In the genomic region with DNA sequence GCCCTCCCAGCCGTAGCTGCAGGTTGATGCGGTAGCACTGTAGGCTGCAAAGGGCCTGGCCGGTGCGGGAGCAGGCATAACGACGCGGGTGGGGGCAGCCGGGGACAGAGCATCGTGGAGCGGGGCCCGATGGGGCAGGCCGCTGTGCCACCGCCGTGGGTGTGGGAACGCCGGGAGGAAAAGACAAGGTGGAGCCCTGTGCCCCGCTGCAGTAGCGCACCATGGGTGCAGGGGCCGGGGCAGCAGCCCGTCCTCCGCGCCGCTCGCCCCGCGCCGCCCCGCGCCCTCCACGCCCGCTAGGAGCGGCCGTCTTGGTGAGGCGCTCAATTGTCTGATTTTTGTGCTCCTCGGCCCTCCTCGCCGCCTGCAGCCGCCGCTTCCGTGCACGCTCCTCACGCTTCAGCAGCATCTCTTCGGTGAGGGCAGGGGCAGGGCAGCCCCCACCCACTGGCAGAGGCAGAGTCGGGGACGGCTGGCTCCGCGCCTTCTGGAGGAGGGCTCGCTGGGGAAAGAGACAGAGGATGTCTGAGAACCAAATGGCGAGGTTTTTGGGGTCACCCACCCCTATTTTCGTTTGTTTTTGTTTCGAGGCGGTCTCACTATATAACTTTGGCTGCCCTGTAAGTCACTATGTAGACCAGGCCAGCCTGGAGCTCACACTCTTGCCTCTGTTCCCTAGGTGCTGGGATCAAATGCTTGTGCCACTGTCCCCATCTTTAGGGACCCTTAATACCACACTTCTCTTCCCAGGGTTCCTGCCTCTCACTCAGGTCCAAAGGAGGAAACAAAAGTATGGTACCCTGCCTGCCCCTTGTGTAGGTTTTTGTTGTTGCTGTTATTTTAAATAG, we compare ENCODE assay signal across 8 mouse cellular contexts. TPM values are rescaled to one million over a fixed set of nuclear protein-coding genes. Genes with fewer than 3 reads are reported as not detected.
DNase-seq lines count a peak whose midpoint lies in the region; ATAC-seq and TF ChIP-seq lines count a peak whose summit lies in the region.

No protein-coding gene starts in this region.

- TF ChIP-seq CTCF in testis, adult 2 months (IDR thresholded peaks at IDR 0.05; ENCODE audit: control insufficient read depth, insufficient read depth, insufficient replicate concordance, low read depth, low read length): no peak

- no peak for ATAC-seq in hindbrain, embryonic 13.5 days (ENCODE audit: low FRiP score)

- H3K9me3 ChIP-seq in hindbrain, embryonic 13.5 days: no peaks in the 10 kb centered on the region
- no peaks in the 10 kb centered on the region for H3K9me3 ChIP-seq in megakaryocyte, embryonic 14.5 days

- no peak for TF ChIP-seq POLR2A in testis, adult 2 months (IDR thresholded peaks at IDR 0.05; ENCODE audit: control insufficient read depth, low read depth, low read length)

- peak overlapping the region; percentile 90 for H3K4me2 ChIP-seq in hindbrain, embryonic 13.5 days

- intact Hi-C loops in gastrocnemius, postnatal 14 days (cut with DNase I; ENCODE audit: low total_unique reads): no loop called here
- intact Hi-C loops in gastrocnemius, postnatal 36 days (cut with DNase I): no loop called here

- peak overlapping the region; percentile 96 for H3K9ac ChIP-seq in hindbrain, embryonic 13.5 days

- DNase-seq in gastrocnemius, postnatal 14 days: peak; percentile 37
- DNase-seq in gastrocnemius, adult 8-10 months (ENCODE audit: low spot score in 2 of 2): no peak
- DNase-seq in testis, postnatal 14 days (ENCODE audit: low spot score): no peak
- no peak for DNase-seq in layer of hippocampus, postnatal 36 days
- no peak for DNase-seq in gastrocnemius, postnatal 36 days

- H3K36me3 ChIP-seq in testis, adult 2 months (ENCODE audit: control insufficient read depth, insufficient read depth, low read length): no peaks in the 10 kb centered on the region; the same call in 1 of the 2 replicates
- H3K36me3 ChIP-seq in hindbrain, embryonic 13.5 days: peaks cover 27% of the 10 kb centered on the region
- H3K36me3 ChIP-seq in megakaryocyte, embryonic 14.5 days (replicated peaks; ENCODE audit: low read length): peaks cover 41% of the 10 kb centered on the region

- H3K4me3 ChIP-seq in testis, adult 2 months (ENCODE audit: control insufficient read depth, low read depth, low read length): peak overlapping the region; percentile 91
- H3K4me3 ChIP-seq in hindbrain, embryonic 13.5 days: peak overlapping the region; percentile 77
- peak overlapping the region; percentile 98 for H3K4me3 ChIP-seq in megakaryocyte, embryonic 14.5 days (replicated peaks)

- H3K4me1 ChIP-seq in testis, adult 2 months (ENCODE audit: control insufficient read depth, insufficient read depth, low read length): peaks cover 22% of the 10 kb centered on the region
- peaks cover 68% of the 10 kb centered on the region for H3K4me1 ChIP-seq in hindbrain, embryonic 13.5 days (replicated peaks)
- peaks cover 83% of the 10 kb centered on the region for H3K4me1 ChIP-seq in megakaryocyte, embryonic 14.5 days

- H3K27me3 ChIP-seq in testis, adult 2 months (ENCODE audit: control insufficient read depth, insufficient read depth, low read length): no peaks in the 10 kb centered on the region
- no peaks in the 10 kb centered on the region for H3K27me3 ChIP-seq in hindbrain, embryonic 13.5 days
- no peaks in the 10 kb centered on the region for H3K27me3 ChIP-seq in megakaryocyte, embryonic 14.5 days (replicated peaks)

- H3K27ac ChIP-seq in testis, adult 2 months (ENCODE audit: control insufficient read depth, insufficient read depth, low read depth, low read length): peak overlapping the region; percentile 70
- H3K27ac ChIP-seq in hindbrain, embryonic 13.5 days: peak overlapping the region; percentile 99

- WGBS in hindbrain, embryonic 13.5 days: 2% methylated on average over 48 of the region's 52 CpGs

RNA-seq across cellular contexts. Expression of a gene that starts 0.7 kb away (rescaled TPM):
- 10 to 100 TPM; 48.2 to 50.5 TPM for total RNA-seq in gastrocnemius, postnatal 14 days (2021)
- 10 to 100 TPM; 39.1 to 50.7 (median 45.1) TPM for total RNA-seq in gastrocnemius, adult 8-10 months (2022)
- polyA plus RNA-seq in testis, adult 2 months (2012; rRNA removed): 53.0 and 63.3 TPM in 2 replicates
- polyA plus RNA-seq in hindbrain, embryonic 13.5 days (2015; fragmentation: Nextera tagmentation; extraction: Ambion mirVana): 216 and 227 TPM in 2 replicates
- polyA plus RNA-seq in megakaryocyte, embryonic 14.5 days (2012; ENCODE audit: insufficient read depth, low replicate concordance): 86.6 and 121 TPM in 2 replicates
- 10 to 100 TPM; 58.2 to 61.4 TPM for total RNA-seq in layer of hippocampus, postnatal 36 days (2021)
- 10 to 100 TPM; 35.4 to 35.8 TPM for total RNA-seq in gastrocnemius, postnatal 36 days (2021)

RNA-seq across cellular contexts. Expression of a gene that starts 3.1 kb away (rescaled TPM):
- total RNA-seq in gastrocnemius, postnatal 14 days (2021): 10 to 100 TPM; 14.5 to 15.2 TPM
- total RNA-seq in gastrocnemius, adult 8-10 months (2022): 10 to 100 TPM; 14.3 to 18.2 (median 16.2) TPM
- 35.0 and 50.6 TPM in 2 replicates for polyA plus RNA-seq in testis, adult 2 months (2012; rRNA removed)
- 13.4 and 14.1 TPM in 2 replicates for polyA plus RNA-seq in hindbrain, embryonic 13.5 days (2015; fragmentation: Nextera tagmentation; extraction: Ambion mirVana)
- polyA plus RNA-seq in megakaryocyte, embryonic 14.5 days (2012; ENCODE audit: insufficient read depth, low replicate concordance): 201 and 370 TPM in 2 replicates
- 10 to 100 TPM; 21.2 to 23.5 TPM for total RNA-seq in layer of hippocampus, postnatal 36 days (2021)
- 10 to 100 TPM; 14.3 to 14.5 TPM for total RNA-seq in gastrocnemius, postnatal 36 days (2021)

RNA-seq across cellular contexts. Expression of a gene that starts 6.8 kb away (rescaled TPM):
- total RNA-seq in gastrocnemius, postnatal 14 days (2021): 1 to 10 TPM; 6.8 to 8.8 TPM
- total RNA-seq in gastrocnemius, adult 8-10 months (2022): 1 to 10 TPM; 5.3 to 5.9 (median 5.5) TPM
- polyA plus RNA-seq in testis, adult 2 months (2012; rRNA removed): 20.7 and 20.9 TPM in 2 replicates
- 21.5 and 25.7 TPM in 2 replicates for polyA plus RNA-seq in hindbrain, embryonic 13.5 days (2015; fragmentation: Nextera tagmentation; extraction: Ambion mirVana)
- polyA plus RNA-seq in megakaryocyte, embryonic 14.5 days (2012; ENCODE audit: insufficient read depth, low replicate concordance): 76.1 and 165 TPM in 2 replicates
- 10 to 100 TPM; 28.0 to 28.9 TPM for total RNA-seq in layer of hippocampus, postnatal 36 days (2021)
- 1 to 10 TPM; 4.4 to 4.5 TPM for total RNA-seq in gastrocnemius, postnatal 36 days (2021)

RNA-seq across cellular contexts. Expression of a gene that starts 13.2 kb away (rescaled TPM):
- total RNA-seq in gastrocnemius, postnatal 14 days (2021): 10 to 100 TPM; 13.0 to 16.5 TPM
- total RNA-seq in gastrocnemius, adult 8-10 months (2022): 10 to 100 TPM in 3 of 4 experiments, 1 to 10 TPM in 1; 9.0 to 12.2 (median 10.9) TPM
- polyA plus RNA-seq in testis, adult 2 months (2012; rRNA removed): 13.2 and 19.2 TPM in 2 replicates
- 15.9 and 16.6 TPM in 2 replicates for polyA plus RNA-seq in hindbrain, embryonic 13.5 days (2015; fragmentation: Nextera tagmentation; extraction: Ambion mirVana)
- polyA plus RNA-seq in megakaryocyte, embryonic 14.5 days (2012; ENCODE audit: insufficient read depth, low replicate concordance): 15.8 and 48.5 TPM in 2 replicates
- total RNA-seq in layer of hippocampus, postnatal 36 days (2021): 10 to 100 TPM; 75.9 to 90.3 TPM
- 10 to 100 TPM; 11.3 to 13.8 TPM for total RNA-seq in gastrocnemius, postnatal 36 days (2021)

RNA-seq across cellular contexts. Expression of a gene that starts 13.2 kb away (rescaled TPM):
- 100 to 1,000 TPM; 100 to 117 TPM for total RNA-seq in gastrocnemius, postnatal 14 days (2021)
- 100 to 1,000 TPM; 102 to 112 (median 107) TPM for total RNA-seq in gastrocnemius, adult 8-10 months (2022)
- 71.3 and 82.0 TPM in 2 replicates for polyA plus RNA-seq in testis, adult 2 months (2012; rRNA removed)
- polyA plus RNA-seq in hindbrain, embryonic 13.5 days (2015; fragmentation: Nextera tagmentation; extraction: Ambion mirVana): 123 TPM in 2 replicates
- 9.6 and 78.7 TPM in 2 replicates for polyA plus RNA-seq in megakaryocyte, embryonic 14.5 days (2012; ENCODE audit: insufficient read depth, low replicate concordance)
- 10 to 100 TPM; 64.4 to 69.9 TPM for total RNA-seq in layer of hippocampus, postnatal 36 days (2021)
- total RNA-seq in gastrocnemius, postnatal 36 days (2021): 100 to 1,000 TPM in 1 of 2 experiments, 10 to 100 TPM in 1; 91.0 to 103 TPM
